Mouse (Mus musculus): ENCODE data around the gene Erc2.

GRCm38 (mm10) chr14:27987422-27987821 lies 365.2 kb downstream of the Erc2 start:
- TF ChIP-seq CTCF (IDR thresholded peaks at IDR 0.05; ENCODE audit: low read depth, low read length) (no peak), POLR2A (IDR thresholded peaks at IDR 0.05; ENCODE audit: extremely low read depth, insufficient read depth, low read length) (no peak)
